12 mouse cellular contexts compared by ENCODE assay signal in the genomic region with DNA sequence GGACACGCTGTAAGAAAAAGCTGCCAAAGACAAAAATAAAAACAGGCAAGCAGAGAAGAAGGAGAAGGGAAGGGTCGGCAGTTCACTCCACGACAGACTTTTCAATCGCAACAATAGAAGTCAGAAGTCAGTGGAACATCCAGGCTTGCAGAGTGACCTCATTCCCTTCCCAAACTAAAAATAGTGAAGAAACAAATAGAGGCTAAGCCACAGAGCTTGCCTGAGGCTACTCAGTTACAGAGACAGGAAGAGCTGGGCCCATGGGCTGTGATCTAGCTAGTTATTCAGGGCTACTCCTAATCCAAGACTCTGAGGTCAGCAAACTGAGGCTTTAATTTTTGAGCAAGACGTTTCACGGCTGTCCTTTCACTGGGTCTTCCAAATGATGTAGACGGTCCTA.
A peak's percentile ranks its signal among the peaks of the same experiment; 100 is the strongest.
DNase-seq lines count a peak whose midpoint lies in the region; ATAC-seq and TF ChIP-seq lines count a peak whose summit lies in the region.
"Had no signal": no experiment of that assay in that cellular context is flagged by ENCODE, and none has a peak within 500 bp of the region (broad histone marks: within the 10 kb centered on the region; RNA-seq: fewer than 3 reads in every experiment).

No protein-coding gene starts in this region.

- H3K9ac ChIP-seq in limb, embryonic 14.5 days (ENCODE audit: low read depth, low read length, severe bottlenecking): no peak overlapping the region
- H3K9ac ChIP-seq in heart, embryonic 15.5 days: no peak overlapping the region
- H3K9ac ChIP-seq in stomach, postnatal 0 days (ENCODE audit: low read length): no peak overlapping the region
- H3K9ac ChIP-seq in forebrain, embryonic 15.5 days (replicated peaks): no peak overlapping the region

- TF ChIP-seq POLR2A in limb, embryonic 14.5 days (IDR thresholded peaks at IDR 0.05; ENCODE audit: borderline replicate concordance, extremely low read depth, insufficient read depth, insufficient read length): no peak

- TF ChIP-seq EP300 in stomach, postnatal 0 days (optimal IDR thresholded peaks at IDR 0.05): no peak

- DNase-seq in gastrocnemius, adult 18-20 months (ENCODE audit: low spot score): peak; percentile 72
- no peak for DNase-seq in gastrocnemius, postnatal 10 days
- DNase-seq in limb, embryonic 14.5 days (ENCODE audit: low spot score): no peak
- DNase-seq in limb, embryonic 10.5 days (ENCODE audit: low spot score): no peak
- DNase-seq in stomach, postnatal 0 days (ENCODE audit: low spot score): no peak
- DNase-seq: kidney, postnatal 4 days; thymus, postnatal 36 days had no signal

- no peaks in the 10 kb centered on the region for H3K36me3 ChIP-seq in limb, embryonic 14.5 days (ENCODE audit: control insufficient read depth, insufficient read depth, low read length)
- H3K36me3 ChIP-seq in limb, embryonic 10.5 days: no peaks in the 10 kb centered on the region
- H3K36me3 ChIP-seq in heart, embryonic 15.5 days: no peaks in the 10 kb centered on the region
- H3K36me3 ChIP-seq in stomach, postnatal 0 days (ENCODE audit: control insufficient read depth, insufficient read depth, low read length): no peaks in the 10 kb centered on the region
- no peaks in the 10 kb centered on the region for H3K36me3 ChIP-seq in forebrain, embryonic 15.5 days

- H3K4me3 ChIP-seq in limb, embryonic 14.5 days (replicated peaks; ENCODE audit: low read length): no peak overlapping the region
- H3K4me3 ChIP-seq in limb, embryonic 10.5 days: no peak overlapping the region
- H3K4me3 ChIP-seq in heart, embryonic 15.5 days: no peak overlapping the region
- no peak overlapping the region for H3K4me3 ChIP-seq in stomach, postnatal 0 days (ENCODE audit: low read depth, low read length)
- H3K4me3 ChIP-seq in forebrain, embryonic 15.5 days: no peak overlapping the region

- 84% methylated on average over 7 of the region's 7 CpGs for WGBS in limb, embryonic 14.5 days
- WGBS in limb, embryonic 10.5 days: 86% methylated on average over 7 of the region's 7 CpGs
- 61% methylated on average over 7 of the region's 7 CpGs for WGBS in heart, embryonic 15.5 days
- 47% methylated on average over 7 of the region's 7 CpGs for WGBS in stomach, postnatal 0 days
- 81% methylated on average over 7 of the region's 7 CpGs for WGBS in forebrain, embryonic 15.5 days

- H3K27ac ChIP-seq in limb, embryonic 14.5 days (replicated peaks; ENCODE audit: low read depth, low read length): 0 out of 2 replicates have a peak overlapping the region, but pooled peaks have one; percentile 13
- H3K27ac ChIP-seq in limb, embryonic 10.5 days: no peak overlapping the region; the same call in 1 of the 2 replicates
- H3K27ac ChIP-seq in heart, embryonic 15.5 days: no peak overlapping the region
- H3K27ac ChIP-seq in stomach, postnatal 0 days (replicated peaks): no peak overlapping the region
- H3K27ac ChIP-seq in forebrain, embryonic 15.5 days (replicated peaks): no peak overlapping the region
- H3K27ac ChIP-seq: hindbrain, postnatal 0 days had no signal

- peaks cover 5% of the 10 kb centered on the region; the same call in 1 of the 2 replicates for H3K4me1 ChIP-seq in limb, embryonic 14.5 days (ENCODE audit: control insufficient read depth, insufficient read depth, low read length)
- H3K4me1 ChIP-seq in limb, embryonic 10.5 days: peaks cover 5% of the 10 kb centered on the region
- H3K4me1 ChIP-seq in heart, embryonic 15.5 days (replicated peaks): peaks cover 28% of the 10 kb centered on the region
- H3K4me1 ChIP-seq in stomach, postnatal 0 days (replicated peaks; ENCODE audit: control insufficient read depth, insufficient read depth): no peaks in the 10 kb centered on the region
- H3K4me1 ChIP-seq in forebrain, embryonic 15.5 days: peaks cover 4% of the 10 kb centered on the region; the same call in 1 of the 2 replicates

- TF ChIP-seq CTCF in stomach, postnatal 0 days (IDR thresholded peaks at IDR 0.05; ENCODE audit: low read depth): no peak

- ATAC-seq in limb, embryonic 14.5 days (ENCODE audit: low FRiP score, low read depth): no peak
- ATAC-seq in heart, embryonic 15.5 days (replicated peaks; ENCODE audit: insufficient number of reproducible peaks, insufficient read depth, low FRiP score, low read depth): 0 out of 2 replicates have a peak, but pooled peaks have one; percentile 20
- ATAC-seq in stomach, postnatal 0 days (ENCODE audit: low FRiP score, low TSS enrichment): 0 out of 2 replicates have a peak, but pooled peaks have one; percentile 22
- ATAC-seq in frontal cortex, adult (ENCODE audit: low TSS enrichment): no peak
- ATAC-seq in forebrain, embryonic 15.5 days (replicated peaks): no peak
- ATAC-seq: forebrain, embryonic 14.5 days; hindbrain, postnatal 0 days had no signal

- no peak overlapping the region for H3K4me2 ChIP-seq in limb, embryonic 14.5 days (replicated peaks; ENCODE audit: low read depth, low read length, severe bottlenecking)
- H3K4me2 ChIP-seq in heart, embryonic 15.5 days: no peak overlapping the region
- no peak overlapping the region for H3K4me2 ChIP-seq in stomach, postnatal 0 days (replicated peaks; ENCODE audit: low read depth)
- H3K4me2 ChIP-seq in forebrain, embryonic 15.5 days (replicated peaks): no peak overlapping the region

- H3K9me3 ChIP-seq in limb, embryonic 14.5 days (ENCODE audit: control insufficient read depth, low read length): no peaks in the 10 kb centered on the region
- no peaks in the 10 kb centered on the region for H3K9me3 ChIP-seq in limb, embryonic 10.5 days (replicated peaks)
- H3K9me3 ChIP-seq in heart, embryonic 15.5 days (replicated peaks): no peaks in the 10 kb centered on the region
- H3K9me3 ChIP-seq in stomach, postnatal 0 days (ENCODE audit: control insufficient read depth, low read length): no peaks in the 10 kb centered on the region
- no peaks in the 10 kb centered on the region for H3K9me3 ChIP-seq in forebrain, embryonic 15.5 days

- H3K27me3 ChIP-seq in limb, embryonic 14.5 days (ENCODE audit: control insufficient read depth, insufficient read depth, low read length): no peaks in the 10 kb centered on the region
- no peaks in the 10 kb centered on the region for H3K27me3 ChIP-seq in limb, embryonic 10.5 days (ENCODE audit: low read depth, poor library complexity, severe bottlenecking)
- no peaks in the 10 kb centered on the region for H3K27me3 ChIP-seq in heart, embryonic 15.5 days
- no peaks in the 10 kb centered on the region for H3K27me3 ChIP-seq in stomach, postnatal 0 days (ENCODE audit: control insufficient read depth, insufficient read depth, low read length)
- H3K27me3 ChIP-seq in forebrain, embryonic 15.5 days: no peaks in the 10 kb centered on the region

Comparison
In these comparisons a context has a peak if more than half of its experiments do, and no peak if none do; other contexts are left out.
1. ATAC-seq: peak in heart, embryonic 15.5 days (single experiment) and stomach, postnatal 0 days (single experiment); none in limb, embryonic 14.5 days (single experiment), frontal cortex, adult (single experiment) and forebrain, embryonic 15.5 days (single experiment).